Mouse (Mus musculus): ENCODE measurements around the gene Fam178b. TPM values are rescaled to one million over a fixed set of nuclear protein-coding genes. Genes with fewer than 3 reads are reported as not detected.

Fam178b gene
- polyA plus RNA-seq, 1 experiment from 2014 or later = not detected

DNA sequence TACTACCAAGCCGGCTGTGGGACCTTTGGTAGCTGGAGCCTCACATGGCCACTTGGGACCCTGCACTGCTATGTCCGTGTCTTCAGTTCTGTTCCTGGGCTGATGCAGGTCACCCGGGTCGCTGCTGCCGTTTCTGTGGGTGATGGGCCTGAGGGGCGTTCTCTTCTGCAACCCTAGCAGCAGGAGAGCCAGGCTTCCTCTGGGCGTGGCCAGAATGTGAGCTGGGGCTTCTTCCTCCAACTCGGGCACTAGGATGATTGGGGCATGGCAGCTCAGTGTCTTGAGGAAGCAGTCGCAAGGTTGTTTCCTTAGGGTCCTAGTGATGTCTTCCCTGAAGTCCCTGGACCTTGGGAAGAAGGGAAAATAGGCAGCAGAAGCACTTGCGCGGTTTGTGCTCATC is 163.4 kb downstream of the Fam178b start:
- H3K9me3 ChIP-seq = no peaks in the 10 kb centered on the region
- peaks cover 75% of the 10 kb centered on the region for H3K36me3 ChIP-seq
- peaks cover 14% of the 10 kb centered on the region for H3K4me1 ChIP-seq
- H3K4me3 ChIP-seq = no peak overlapping the region
- no peak overlapping the region for H3K9ac ChIP-seq (replicated peaks)
- no peak for ATAC-seq (ENCODE audit: low FRiP score, low read depth)
- no peaks in the 10 kb centered on the region for H3K27me3 ChIP-seq
- no peak overlapping the region for H3K27ac ChIP-seq (replicated peaks)
- no peak overlapping the region for H3K4me2 ChIP-seq (replicated peaks)
- WGBS = 89% methylated on average over 11 of the region's 11 CpGs

DNA sequence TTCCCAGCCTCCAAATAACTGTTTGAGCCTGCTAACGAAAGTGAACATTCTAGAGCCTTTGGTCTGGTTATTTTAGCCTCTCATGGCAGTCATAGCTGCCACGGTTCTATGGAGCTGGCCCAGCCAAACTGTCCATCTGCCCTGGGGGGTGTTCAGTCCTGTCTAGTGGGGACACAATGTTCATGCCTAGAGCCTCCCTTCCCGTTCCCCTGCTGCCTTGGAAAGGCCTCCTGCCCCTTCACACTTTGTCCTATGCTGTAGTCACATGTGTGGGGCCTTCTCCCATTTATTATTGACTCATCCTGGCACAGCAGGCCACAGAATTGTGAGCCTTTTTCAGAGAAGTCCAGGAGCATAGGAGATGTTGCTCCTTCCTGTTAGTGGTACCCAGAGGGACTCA is 164.7 kb downstream of the Fam178b start:
- Histone ChIP-seq H3K9me3 (no peaks in the 10 kb centered on the region), H3K4me1 (peaks cover 28% of the 10 kb centered on the region), H3K27me3 (no peaks in the 10 kb centered on the region), H3K27ac (replicated peaks) (no peak overlapping the region), H3K36me3 (peaks cover 61% of the 10 kb centered on the region), H3K4me2 (replicated peaks) (no peak overlapping the region), H3K4me3 (no peak overlapping the region), H3K9ac (replicated peaks) (no peak overlapping the region)
- WGBS = 89% methylated on average over 3 of the region's 3 CpGs
- no peak for ATAC-seq (ENCODE audit: low FRiP score, low read depth)

DNA sequence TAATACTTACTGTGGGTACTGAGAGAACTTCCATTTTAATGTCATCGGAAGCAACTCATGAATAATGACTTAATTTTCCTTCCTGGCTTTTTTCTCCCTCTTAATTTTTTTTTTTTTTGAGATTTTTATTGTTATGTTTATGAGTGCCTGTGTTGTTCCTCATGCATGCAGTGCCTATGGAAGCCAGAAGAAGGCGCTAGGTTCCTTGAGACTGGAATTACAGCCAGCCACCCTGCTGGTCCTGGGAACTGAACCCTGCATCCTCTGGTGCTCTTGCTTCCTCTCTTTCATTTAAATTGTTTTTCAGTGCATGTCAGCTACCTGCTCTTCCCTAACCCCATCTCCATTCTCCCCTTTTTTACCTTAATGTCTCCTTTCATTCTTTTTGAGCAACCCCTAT is 169.3 kb downstream of the Fam178b start:
- Histone ChIP-seq H3K27ac (replicated peaks) (no peak overlapping the region), H3K4me3 (peak overlapping the region; percentile 96), H3K9ac (replicated peaks) (peak overlapping the region; percentile 92; the same call in 1 of the 2 replicates), H3K4me1 (peaks cover 33% of the 10 kb centered on the region), H3K9me3 (peaks cover 3% of the 10 kb centered on the region; the same call in 1 of the 2 replicates), H3K36me3 (peaks cover 18% of the 10 kb centered on the region), H3K27me3 (no peaks in the 10 kb centered on the region), H3K4me2 (replicated peaks) (peak overlapping the region; percentile 92)
- 38% methylated on average over 2 of the region's 2 CpGs for WGBS
- ATAC-seq (ENCODE audit: low FRiP score, low read depth) = no peak

- Histone ChIP-seq H3K27me3 (no peaks in the 10 kb centered on the region), H3K4me1 (peaks cover 33% of the 10 kb centered on the region), H3K4me2 (replicated peaks) (peak overlapping the region; percentile 92), H3K4me3 (peak overlapping the region; percentile 96), H3K9me3 (peaks cover 3% of the 10 kb centered on the region; the same call in 1 of the 2 replicates), H3K27ac (replicated peaks) (0 out of 2 replicates have a peak overlapping the region, but pooled peaks have one; percentile 99), H3K36me3 (peaks cover 16% of the 10 kb centered on the region; the same call in 1 of the 2 replicates), H3K9ac (replicated peaks) (peak overlapping the region; percentile 92; the same call in 1 of the 2 replicates)
- ATAC-seq (ENCODE audit: low FRiP score, low read depth) = no peak
- 0% methylated on average over 1 of the region's 1 CpGs for WGBS
Measured at GRCm38 (mm10) chr1:36513310-36513709, 169.7 kb downstream of the Fam178b start.

GRCm38 (mm10) chr1:36512966-36513280 is 170.1 kb downstream of the Fam178b start:
- ATAC-seq (ENCODE audit: low FRiP score, low read depth) = no peak
- H3K27me3 ChIP-seq = no peaks in the 10 kb centered on the region
- H3K4me3 ChIP-seq = peak overlapping the region; percentile 96
- H3K4me1 ChIP-seq = peaks cover 33% of the 10 kb centered on the region
- peaks cover 16% of the 10 kb centered on the region; the same call in 1 of the 2 replicates for H3K36me3 ChIP-seq
- 2% methylated on average over 16 of the region's 16 CpGs for WGBS
- peak overlapping the region; percentile 99 for H3K27ac ChIP-seq (replicated peaks)
- peak overlapping the region; percentile 92 for H3K4me2 ChIP-seq (replicated peaks)
- peak overlapping the region; percentile 92 for H3K9ac ChIP-seq (replicated peaks)
- H3K9me3 ChIP-seq = peaks cover 3% of the 10 kb centered on the region; the same call in 1 of the 2 replicates

Small RNA genes lying within 50 kb of the gene (microRNA-seq; reads per million reads assigned to microRNA genes)
- gene Gm24133 = not detected

Other genes with a start within 250 kb of the Fam178b start
- gene Lman2l, start 237.9 kb downstream of the Fam178b start, polyA plus RNA-seq (2016; fragmentation: Nextera tagmentation; extraction: Ambion mirVana) = 73.8 and 74.5 TPM in 2 replicates
- gene Cnnm4, start 211.6 kb downstream of the Fam178b start, polyA plus RNA-seq (2016; fragmentation: Nextera tagmentation; extraction: Ambion mirVana) = 10.2 and 10.5 TPM in 2 replicates
- gene Cnnm3, start 171.3 kb downstream of the Fam178b start, polyA plus RNA-seq (2016; fragmentation: Nextera tagmentation; extraction: Ambion mirVana) = 3.8 and 4.6 TPM in 2 replicates
- 19.8 and 21.1 TPM in 2 replicates for gene Ankrd23, start 146.3 kb downstream of the Fam178b start, polyA plus RNA-seq (2016; fragmentation: Nextera tagmentation; extraction: Ambion mirVana)
- 0.55 TPM in 1 of 2 replicates, not detected in the other for gene Gm42417, start 143.8 kb downstream of the Fam178b start, polyA plus RNA-seq (2016; fragmentation: Nextera tagmentation; extraction: Ambion mirVana)
- gene Ankrd39, start 135.7 kb downstream of the Fam178b start, polyA plus RNA-seq (2016; fragmentation: Nextera tagmentation; extraction: Ambion mirVana) = 19.6 and 19.8 TPM in 2 replicates
- gene Sema4c, start 124.8 kb downstream of the Fam178b start, polyA plus RNA-seq (2016; fragmentation: Nextera tagmentation; extraction: Ambion mirVana) = 35.2 and 37.6 TPM in 2 replicates
- 466 and 473 TPM in 2 replicates for gene Cox5b, start 8.3 kb upstream of the Fam178b start, polyA plus RNA-seq (2016; fragmentation: Nextera tagmentation; extraction: Ambion mirVana)
- gene 4933424G06Rik, start 27.0 kb upstream of the Fam178b start, polyA plus RNA-seq (2016; fragmentation: Nextera tagmentation; extraction: Ambion mirVana) = 0.27 TPM in 2 replicates
- 109 and 118 TPM in 2 replicates for gene Actr1b, start 31.2 kb upstream of the Fam178b start, polyA plus RNA-seq (2016; fragmentation: Nextera tagmentation; extraction: Ambion mirVana)
- 0.24 and 0.26 TPM in 2 replicates for gene Zap70, start 78.6 kb upstream of the Fam178b start, polyA plus RNA-seq (2016; fragmentation: Nextera tagmentation; extraction: Ambion mirVana)